10 mouse cellular contexts compared by ENCODE assay signal in genomic region chr10:8795336-8795735, GRCm38 (mm10).
A peak's percentile ranks its signal among the peaks of the same experiment; 100 is the strongest.
DNase-seq lines count a peak whose midpoint lies in the region; ATAC-seq lines count a peak whose summit lies in the region.
"Had no signal": no experiment of that assay in that cellular context is flagged by ENCODE, and none has a peak within 500 bp of the region (broad histone marks: within the 10 kb centered on the region; RNA-seq: fewer than 3 reads in every experiment).

No protein-coding gene starts in this region.

- no peak overlapping the region for H3K9ac ChIP-seq in lung, embryonic 16.5 days (ENCODE audit: low read length)
- H3K9ac ChIP-seq: embryonic facial prominence, embryonic 13.5 days had no signal

- H3K4me1 ChIP-seq in lung, embryonic 16.5 days (replicated peaks; ENCODE audit: control insufficient read depth, insufficient read depth, low read length), result no peaks in the 10 kb centered on the region

- no peak overlapping the region for H3K27ac ChIP-seq in lung, embryonic 16.5 days (ENCODE audit: low read length)
- H3K27ac ChIP-seq: embryonic facial prominence, embryonic 13.5 days had no signal

- no peak overlapping the region for H3K4me3 ChIP-seq in lung, embryonic 16.5 days (ENCODE audit: low read length)
- H3K4me3 ChIP-seq: embryonic facial prominence, embryonic 13.5 days; myocyte had no signal

- peak; percentile 88 for ATAC-seq in granulocyte monocyte progenitor cell, adult 5-6 weeks (replicated peaks; ENCODE audit: poor library complexity, severe bottlenecking)
- peak; percentile 56; the same call in 1 of the 2 replicates for ATAC-seq in lung, embryonic 16.5 days (ENCODE audit: low read depth)

- no peaks in the 10 kb centered on the region for H3K9me3 ChIP-seq in lung, embryonic 16.5 days (ENCODE audit: control insufficient read depth, low read length)

- 30% methylated on average over 7 of the region's 7 CpGs for WGBS in lung, embryonic 16.5 days

- 0 out of 2 replicates have a peak, but pooled peaks cover 4% of the 10 kb centered on the region for H3K36me3 ChIP-seq in lung, embryonic 16.5 days (ENCODE audit: control insufficient read depth, insufficient read depth, low read length)

- H3K4me2 ChIP-seq in lung, embryonic 16.5 days (ENCODE audit: low read depth, low read length), result no peak overlapping the region
- H3K4me2 ChIP-seq: embryonic facial prominence, embryonic 13.5 days had no signal

- no peaks in the 10 kb centered on the region for H3K27me3 ChIP-seq in lung, embryonic 16.5 days (ENCODE audit: control insufficient read depth, insufficient read depth, low read depth, low read length)
- H3K27me3 ChIP-seq: embryonic facial prominence, embryonic 13.5 days had no signal

- DNase-seq in 3T3-L1 (ENCODE audit: low read depth, low spot score), result peak; percentile 82
- peak; percentile 78 for DNase-seq in R1 (ENCODE audit: low read depth, low spot score)
- DNase-seq in cerebellum, postnatal 4 days (ENCODE audit: low spot score in 2 of 2), result peak; percentile 61 to 76
- peak; percentile 60 to 83 for DNase-seq in layer of hippocampus, adult 18-20 months (ENCODE audit: low spot score in 2 of 2)
- DNase-seq in ovary, postnatal 14 days (ENCODE audit: low spot score), result peak; percentile 68
- DNase-seq in thymus, postnatal 36 days, result peak; percentile 45 to 52
